Mouse (Mus musculus): ENCODE results near the gene Cd80. TPM values are rescaled to one million over a fixed set of nuclear protein-coding genes. Genes with fewer than 3 reads are reported as not detected.

The Cd80 gene
- total and polyA plus RNA-seq, 3 experiments, result 0.04 to 0.38 TPM; not detected in 1

DNA sequence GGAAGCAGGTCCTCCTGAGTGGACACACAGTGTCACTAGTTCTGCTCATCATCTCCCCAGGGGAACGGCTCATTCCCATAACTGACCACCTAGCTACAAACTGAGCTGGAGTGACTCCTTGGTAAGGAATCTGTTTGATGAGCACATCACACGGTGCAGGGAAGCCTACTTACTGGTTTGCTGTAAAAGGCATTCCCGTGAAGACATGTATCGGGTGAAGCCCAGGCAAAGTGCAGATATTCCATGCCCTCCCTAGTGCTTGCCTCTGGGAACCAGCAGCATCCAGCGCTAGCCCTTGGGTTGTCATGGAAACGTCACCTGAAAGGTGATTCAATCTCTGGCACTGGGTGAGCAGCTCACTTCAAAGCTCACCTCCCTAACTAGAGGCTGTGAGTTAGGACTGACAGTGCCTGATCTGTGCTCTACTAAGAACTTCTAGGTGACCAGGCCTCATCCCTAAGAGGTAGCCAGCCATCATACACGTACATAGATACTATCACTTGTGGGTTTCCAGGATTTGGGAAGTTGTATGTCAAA is 41.3 kb downstream of the Cd80 start:
- H3K9me3 ChIP-seq (replicated peaks; ENCODE audit: insufficient read depth, low read length), result no peaks in the 10 kb centered on the region
- H3K4me3 ChIP-seq (ENCODE audit: control insufficient read depth in 1 of 2, insufficient read depth in 1 of 2, low read depth in 2 of 2, low read length in 2 of 2), result no peak overlapping the region
- TF ChIP-seq CTCF (IDR thresholded peaks at IDR 0.05 in 2 of 3, conservative IDR thresholded peaks at IDR 0.05 in 1 of 3; ENCODE audit: control insufficient read depth in 1 of 3, insufficient read depth in 1 of 3, low read depth in 2 of 3, low read length in 3 of 3, poor library complexity in 1 of 3, severe bottlenecking in 1 of 3) (no peak), BHLHE40 (IDR thresholded peaks at IDR 0.05; ENCODE audit: borderline replicate concordance, low read depth, low read length) (no peak), CHD1 (IDR thresholded peaks at IDR 0.05; ENCODE audit: low read depth, low read length) (no peak), TBP (IDR thresholded peaks at IDR 0.05; ENCODE audit: low read depth, low read length) (no peak), ZMIZ1 (IDR thresholded peaks at IDR 0.05; ENCODE audit: low read depth, low read length) (no peak), ZKSCAN1 (IDR thresholded peaks at IDR 0.05; ENCODE audit: low read depth, low read length) (no peak), POLR2AphosphoS5 (IDR thresholded peaks at IDR 0.05; ENCODE audit: borderline replicate concordance, low read depth, low read length) (no peak), USF1 (IDR thresholded peaks at IDR 0.05; ENCODE audit: low read depth, low read length) (no peak), MYB (IDR thresholded peaks at IDR 0.05; ENCODE audit: low read depth, low read length) (no peak), ETS1 (IDR thresholded peaks at IDR 0.05; ENCODE audit: low read depth, low read length) (no peak), RCOR1 (IDR thresholded peaks at IDR 0.05; ENCODE audit: low read depth, low read length) (no peak), MAFK (IDR thresholded peaks at IDR 0.05; ENCODE audit: borderline replicate concordance, low read depth, low read length) (no peak)
- no peaks in the 10 kb centered on the region for H3K36me3 ChIP-seq (ENCODE audit: control insufficient read depth in 1 of 2, insufficient read depth in 2 of 2, low read length in 2 of 2)
- H3K79me2 ChIP-seq (ENCODE audit: control insufficient read depth, insufficient read depth, low read length, poor library complexity), result no peaks in the 10 kb centered on the region
- no peaks in the 10 kb centered on the region for H3K4me1 ChIP-seq (ENCODE audit: control insufficient read depth in 1 of 2, insufficient read depth in 2 of 2, low read length in 2 of 2)
- no peak overlapping the region for H3K9ac ChIP-seq (ENCODE audit: control insufficient read depth, low read depth, low read length, poor library complexity, severe bottlenecking)
- no peak for DNase-seq (ENCODE audit: low read depth, low spot score)
- H3K27me3 ChIP-seq (ENCODE audit: control insufficient read depth in 1 of 2, insufficient read depth in 2 of 2, low read length in 2 of 2), result no peaks in the 10 kb centered on the region
- H3K27ac ChIP-seq (ENCODE audit: control insufficient read depth, low read depth, low read length), result no peak overlapping the region

DNA sequence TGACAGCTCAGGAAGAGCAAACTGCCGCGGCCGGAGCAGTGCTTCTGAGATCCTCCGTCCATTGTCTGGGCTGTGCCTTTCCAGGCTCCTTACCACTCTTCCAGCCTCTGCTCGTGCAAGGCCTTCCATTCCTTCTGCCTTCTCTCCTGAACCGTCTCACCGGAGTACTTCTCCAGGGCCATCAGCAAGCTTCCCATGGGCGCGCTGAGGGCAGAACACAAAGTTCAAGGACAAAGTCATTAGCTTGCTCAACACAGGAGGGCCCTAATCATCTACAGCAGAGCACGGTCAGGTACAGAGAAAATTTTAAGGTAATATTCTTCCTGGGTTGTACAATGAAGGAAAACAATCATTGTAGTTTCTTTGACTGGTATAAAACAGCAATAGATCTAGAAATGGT is 47.1 kb downstream of the Cd80 start:
- DNase-seq (ENCODE audit: low read depth, low spot score), result no peak
- H3K4me3 ChIP-seq (ENCODE audit: control insufficient read depth in 1 of 2, insufficient read depth in 1 of 2, low read depth in 2 of 2, low read length in 2 of 2), result no peak overlapping the region
- no peaks in the 10 kb centered on the region for H3K27me3 ChIP-seq (ENCODE audit: control insufficient read depth in 1 of 2, insufficient read depth in 2 of 2, low read length in 2 of 2)
- no peaks in the 10 kb centered on the region for H3K4me1 ChIP-seq (ENCODE audit: control insufficient read depth in 1 of 2, insufficient read depth in 2 of 2, low read length in 2 of 2)
- H3K79me2 ChIP-seq (ENCODE audit: control insufficient read depth, insufficient read depth, low read length, poor library complexity), result no peaks in the 10 kb centered on the region
- no peak for TF ChIP-seq NRF1 (IDR thresholded peaks at IDR 0.05; ENCODE audit: insufficient read depth, low read depth, low read length, poor library complexity, severe bottlenecking)
- no peak for TF ChIP-seq ZNF384 (IDR thresholded peaks at IDR 0.05; ENCODE audit: low read depth, low read length)
- TF ChIP-seq E2F4 (IDR thresholded peaks at IDR 0.05; ENCODE audit: borderline replicate concordance, low read depth, low read length), result no peak
- TF ChIP-seq GATA1 (IDR thresholded peaks at IDR 0.05; ENCODE audit: low read depth, low read length), result no peak
- no peak for TF ChIP-seq MEF2A (IDR thresholded peaks at IDR 0.05; ENCODE audit: extremely low read depth, insufficient replicate concordance, low read depth, low read length, poor library complexity, severe bottlenecking)
- no peak for TF ChIP-seq POLR2A (IDR thresholded peaks at IDR 0.05; ENCODE audit: control insufficient read depth in 1 of 2, insufficient read depth in 1 of 2, low read depth in 1 of 2, low read length in 2 of 2, poor library complexity in 1 of 2)
- TF ChIP-seq JUND (IDR thresholded peaks at IDR 0.05; ENCODE audit: low read depth, low read length), result no peak
- TF ChIP-seq ZC3H11A (IDR thresholded peaks at IDR 0.05; ENCODE audit: low read depth, low read length), result no peak
- TF ChIP-seq RAD21 (IDR thresholded peaks at IDR 0.05; ENCODE audit: low read depth, low read length), result no peak
- TF ChIP-seq CHD1 (IDR thresholded peaks at IDR 0.05; ENCODE audit: low read depth, low read length), result no peak
- no peak for TF ChIP-seq NELFE (IDR thresholded peaks at IDR 0.05; ENCODE audit: low read depth, low read length)
- TF ChIP-seq ELF1 (IDR thresholded peaks at IDR 0.05; ENCODE audit: low read depth, low read length), result no peak
- no peak for TF ChIP-seq RCOR1 (IDR thresholded peaks at IDR 0.05; ENCODE audit: low read depth, low read length)
- no peak for TF ChIP-seq KAT2A (conservative IDR thresholded peaks at IDR 0.05; ENCODE audit: low read depth, low read length)
- no peak for TF ChIP-seq UBTF (IDR thresholded peaks at IDR 0.05; ENCODE audit: borderline replicate concordance, insufficient read depth, low read depth, low read length)
- no peak for TF ChIP-seq MXI1 (IDR thresholded peaks at IDR 0.05; ENCODE audit: low read depth, low read length)
- no peak for TF ChIP-seq BHLHE40 (IDR thresholded peaks at IDR 0.05; ENCODE audit: borderline replicate concordance, low read depth, low read length)
- no peak for TF ChIP-seq MAZ (IDR thresholded peaks at IDR 0.05; ENCODE audit: low read depth, low read length)
- no peak for TF ChIP-seq POLR2AphosphoS2 (IDR thresholded peaks at IDR 0.05; ENCODE audit: low read length)
- H3K36me3 ChIP-seq (ENCODE audit: control insufficient read depth in 1 of 2, insufficient read depth in 2 of 2, low read length in 2 of 2), result peaks cover 0 to 2% of the 10 kb centered on the region in 2 experiments; a peak in 2 of 4 replicates
- no peaks in the 10 kb centered on the region for H3K9me3 ChIP-seq (replicated peaks; ENCODE audit: insufficient read depth, low read length)
- H3K27ac ChIP-seq (ENCODE audit: control insufficient read depth, low read depth, low read length), result no peak overlapping the region
- no peak overlapping the region for H3K9ac ChIP-seq (ENCODE audit: control insufficient read depth, low read depth, low read length, poor library complexity, severe bottlenecking)
